Mouse (Mus musculus) ES-E14 (cell line): Measurements from ENCODE around the gene Itsn1.

Experiments used
- HCFC1 ChIP-seq: IDR thresholded peaks from 2 replicates; pipeline ENCODE4 v1.6.1; 2012; ENCODE audit warnings: low read length, inconsistent platforms, borderline replicate concordance; ENCODE audit not compliant: insufficient read depth
- MAFK ChIP-seq: IDR thresholded peaks from 2 replicates; pipeline ENCODE4 v1.6.1; 2014; ENCODE audit warnings: mild to moderate bottlenecking, low read depth, low read length, inconsistent platforms; ENCODE audit not compliant: insufficient read depth
- ZC3H11A ChIP-seq: IDR thresholded peaks from 2 replicates; pipeline ENCODE4 v1.6.1; 2012; ENCODE audit warnings: low read depth, mild to moderate bottlenecking, inconsistent platforms, low read length, borderline replicate concordance
- ZNF384 ChIP-seq: IDR thresholded peaks from 2 replicates; pipeline ENCODE4 v1.6.1; 2012; ENCODE audit warnings: low read depth, low read length, inconsistent platforms

- TF ChIP-seq ZC3H11A (no peak), MAFK (no peak), ZNF384 (no peak), HCFC1 (no peak)
Observed at GRCm38 (mm10) chr16:91772586-91772985, 43.5 kb downstream of the Itsn1 start.
